Mouse (Mus musculus): ENCODE results near the gene Esr1.

- no peak for TF ChIP-seq POLR2A (IDR thresholded peaks at IDR 0.05; ENCODE audit: low read depth, low read length)
- TF ChIP-seq CTCF (IDR thresholded peaks at IDR 0.05; ENCODE audit: extremely low read depth, insufficient read length, insufficient replicate concordance, low read depth, low read length), result no peak
These were observed 14.2 kb upstream of the Esr1 start for GRCm38 (mm10) chr10:4597211-4597610.

Data from small intestine, adult 2 months (tissue).